Mouse (Mus musculus): Measurements from ENCODE around the gene Olfr1281. TPM values are rescaled to one million over a fixed set of nuclear protein-coding genes. Genes with fewer than 3 reads are reported as not detected.

The Olfr1281 gene
- not detected for polyA plus RNA-seq (2014; fragmentation: Illumina TruSeq; extraction: RNeasy Lipid Tissue Mini Kit (QIAGEN cat#74804); ENCODE audit: low read depth, low replicate concordance)

GRCm38 (mm10) chr2:111326220-111326619 is at the start of gene Olfr1281:
Gene Olfr1281, plus strand, starts transcription at chr2:111326520.

GRCm38 (mm10) chr2:111289836-111290235 is 36.5 kb upstream of the Olfr1281 start, which contains the start of gene Olfr1278:
Gene Olfr1278, plus strand, starts transcription at chr2:111290136.

GRCm38 (mm10) chr2:111300374-111300773 is 25.9 kb upstream of the Olfr1281 start, which contains the start of gene Olfr1279:
Gene Olfr1279, plus strand, starts transcription at chr2:111300635.

GRCm38 (mm10) chr2:111313717-111314116 is 12.6 kb upstream of the Olfr1281 start, which contains the start of gene Olfr1280:
Gene Olfr1280, plus strand, starts transcription at chr2:111314017.

GRCm38 (mm10) chr2:111335976-111336375 is 9.7 kb downstream of the Olfr1281 start, which contains the start of gene Olfr1282:
Gene Olfr1282, minus strand, starts transcription at chr2:111336076.

GRCm38 (mm10) chr2:111366490-111366889 is 40.2 kb downstream of the Olfr1281 start, which contains the start of gene Olfr1283:
Gene Olfr1283, plus strand, starts transcription at chr2:111366790.

GRCm38 (mm10) chr2:111375222-111375621 is 48.9 kb downstream of the Olfr1281 start, which contains the start of gene Olfr1284:
Gene Olfr1284, plus strand, starts transcription at chr2:111375522.

Other genes starting within 250 kb of the Olfr1281 start
- gene Gm13941, start 220.5 kb upstream of the Olfr1281 start, polyA plus RNA-seq (2014; fragmentation: Illumina TruSeq; extraction: RNeasy Lipid Tissue Mini Kit (QIAGEN cat#74804); ENCODE audit: low read depth, low replicate concordance) = not detected
- gene Gm15130, start 173.6 kb upstream of the Olfr1281 start, polyA plus RNA-seq (2014; fragmentation: Illumina TruSeq; extraction: RNeasy Lipid Tissue Mini Kit (QIAGEN cat#74804); ENCODE audit: low read depth, low replicate concordance) = not detected
- gene 4930430A15Rik, start 96.9 kb upstream of the Olfr1281 start, polyA plus RNA-seq (2014; fragmentation: Illumina TruSeq; extraction: RNeasy Lipid Tissue Mini Kit (QIAGEN cat#74804); ENCODE audit: low read depth, low replicate concordance) = not detected
- gene Olfr1275, start 91.2 kb upstream of the Olfr1281 start, polyA plus RNA-seq (2014; fragmentation: Illumina TruSeq; extraction: RNeasy Lipid Tissue Mini Kit (QIAGEN cat#74804); ENCODE audit: low read depth, low replicate concordance) = not detected
- gene Olfr1276, start 72.0 kb upstream of the Olfr1281 start, polyA plus RNA-seq (2014; fragmentation: Illumina TruSeq; extraction: RNeasy Lipid Tissue Mini Kit (QIAGEN cat#74804); ENCODE audit: low read depth, low replicate concordance) = not detected
- not detected for gene Olfr1277, start 52.4 kb upstream of the Olfr1281 start, polyA plus RNA-seq (2014; fragmentation: Illumina TruSeq; extraction: RNeasy Lipid Tissue Mini Kit (QIAGEN cat#74804); ENCODE audit: low read depth, low replicate concordance)
- not detected for gene Olfr1278, start 36.4 kb upstream of the Olfr1281 start, polyA plus RNA-seq (2014; fragmentation: Illumina TruSeq; extraction: RNeasy Lipid Tissue Mini Kit (QIAGEN cat#74804); ENCODE audit: low read depth, low replicate concordance)
- gene Olfr1279, start 25.9 kb upstream of the Olfr1281 start, polyA plus RNA-seq (2014; fragmentation: Illumina TruSeq; extraction: RNeasy Lipid Tissue Mini Kit (QIAGEN cat#74804); ENCODE audit: low read depth, low replicate concordance) = not detected
- not detected for gene Olfr1280, start 12.5 kb upstream of the Olfr1281 start, polyA plus RNA-seq (2014; fragmentation: Illumina TruSeq; extraction: RNeasy Lipid Tissue Mini Kit (QIAGEN cat#74804); ENCODE audit: low read depth, low replicate concordance)
- not detected for gene Olfr1282, start 9.6 kb downstream of the Olfr1281 start, polyA plus RNA-seq (2014; fragmentation: Illumina TruSeq; extraction: RNeasy Lipid Tissue Mini Kit (QIAGEN cat#74804); ENCODE audit: low read depth, low replicate concordance)
- not detected for gene Olfr1283, start 40.3 kb downstream of the Olfr1281 start, polyA plus RNA-seq (2014; fragmentation: Illumina TruSeq; extraction: RNeasy Lipid Tissue Mini Kit (QIAGEN cat#74804); ENCODE audit: low read depth, low replicate concordance)
- gene Olfr1284, start 49.0 kb downstream of the Olfr1281 start, polyA plus RNA-seq (2014; fragmentation: Illumina TruSeq; extraction: RNeasy Lipid Tissue Mini Kit (QIAGEN cat#74804); ENCODE audit: low read depth, low replicate concordance) = not detected
- not detected for gene Olfr1286, start 96.6 kb downstream of the Olfr1281 start, polyA plus RNA-seq (2014; fragmentation: Illumina TruSeq; extraction: RNeasy Lipid Tissue Mini Kit (QIAGEN cat#74804); ENCODE audit: low read depth, low replicate concordance)
- not detected for gene Olfr1287, start 122.6 kb downstream of the Olfr1281 start, polyA plus RNA-seq (2014; fragmentation: Illumina TruSeq; extraction: RNeasy Lipid Tissue Mini Kit (QIAGEN cat#74804); ENCODE audit: low read depth, low replicate concordance)
- not detected for gene Olfr1288, start 147.6 kb downstream of the Olfr1281 start, polyA plus RNA-seq (2014; fragmentation: Illumina TruSeq; extraction: RNeasy Lipid Tissue Mini Kit (QIAGEN cat#74804); ENCODE audit: low read depth, low replicate concordance)
- not detected for gene Olfr1289, start 154.3 kb downstream of the Olfr1281 start, polyA plus RNA-seq (2014; fragmentation: Illumina TruSeq; extraction: RNeasy Lipid Tissue Mini Kit (QIAGEN cat#74804); ENCODE audit: low read depth, low replicate concordance)
- not detected for gene Olfr1290, start 167.3 kb downstream of the Olfr1281 start, polyA plus RNA-seq (2014; fragmentation: Illumina TruSeq; extraction: RNeasy Lipid Tissue Mini Kit (QIAGEN cat#74804); ENCODE audit: low read depth, low replicate concordance)
- gene Olfr1291-ps1, start 170.7 kb downstream of the Olfr1281 start, polyA plus RNA-seq (2014; fragmentation: Illumina TruSeq; extraction: RNeasy Lipid Tissue Mini Kit (QIAGEN cat#74804); ENCODE audit: low read depth, low replicate concordance) = not detected
- gene Olfr1293-ps, start 198.7 kb downstream of the Olfr1281 start, polyA plus RNA-seq (2014; fragmentation: Illumina TruSeq; extraction: RNeasy Lipid Tissue Mini Kit (QIAGEN cat#74804); ENCODE audit: low read depth, low replicate concordance) = not detected
- not detected for gene Olfr1294, start 213.8 kb downstream of the Olfr1281 start, polyA plus RNA-seq (2014; fragmentation: Illumina TruSeq; extraction: RNeasy Lipid Tissue Mini Kit (QIAGEN cat#74804); ENCODE audit: low read depth, low replicate concordance)
- gene Olfr1295, start 243.2 kb downstream of the Olfr1281 start, polyA plus RNA-seq (2014; fragmentation: Illumina TruSeq; extraction: RNeasy Lipid Tissue Mini Kit (QIAGEN cat#74804); ENCODE audit: low read depth, low replicate concordance) = not detected

Measured in kidney, adult 10 weeks (tissue).